Mouse (Mus musculus) G1E (cell line): ENCODE results near the gene Atg101. TPM values are rescaled to one million over a fixed set of nuclear protein-coding genes. Genes with fewer than 3 reads are reported as not detected.
A peak's percentile ranks its signal among the peaks of the same experiment; 100 is the strongest.

ENCODE experiments used
- ATAC-seq: 2 replicates; pipeline ENCODE4 v1.8.0; 2016; ENCODE audit warnings: mild to moderate bottlenecking; ENCODE audit not compliant: insufficient number of reproducible peaks, poor library complexity, low FRiP score, severe bottlenecking; ENCODE audit errors: extremely low read depth
- DNase-seq: peaks from one replicate; pipeline ENCODE4 v3.0.0; 2012; ENCODE audit warnings: low spot score
- H3K27me3 ChIP-seq: 2 replicates; pipeline ENCODE4 v1.6.1; 2012; ENCODE audit warnings: mild to moderate bottlenecking, low read length, inconsistent platforms; ENCODE audit not compliant: insufficient read depth
- H3K36me3 ChIP-seq: replicated peaks from 2 replicates; pipeline ENCODE3; 2012; ENCODE audit warnings: mild to moderate bottlenecking, inconsistent platforms
- H3K4me1 ChIP-seq: 2 replicates; pipeline ENCODE4 v1.6.1; 2012; ENCODE audit warnings: low read depth, low read length, inconsistent platforms, mixed read lengths; ENCODE audit not compliant: insufficient read depth
- H3K4me3 ChIP-seq: 2 replicates; pipeline ENCODE4 v1.5.1; 2012; ENCODE audit warnings: low read depth, mild to moderate bottlenecking, inconsistent platforms, low read length, moderate library complexity, mixed read lengths
- H3K9me3 ChIP-seq: replicated peaks from 2 replicates; pipeline ENCODE4 v1.6.1; 2012; ENCODE audit warnings: inconsistent platforms
- CTCF ChIP-seq: IDR thresholded peaks from 2 replicates; pipeline ENCODE4 v1.5.1; 2012; ENCODE audit warnings: low read depth, low read length, inconsistent platforms, mixed read lengths
- GATA1 ChIP-seq: IDR thresholded peaks from 2 replicates; pipeline ENCODE4 v1.6.1; 2012; ENCODE audit warnings: borderline replicate concordance, low read length, inconsistent platforms, mixed read lengths
- GATA2 ChIP-seq: IDR thresholded peaks from 2 replicates; pipeline ENCODE4 v1.6.1; 2012; ENCODE audit warnings: low read depth, low read length, inconsistent platforms, borderline replicate concordance
- POLR2AphosphoS5 ChIP-seq: IDR thresholded peaks from 2 replicates; pipeline ENCODE4 v1.6.1; 2012; ENCODE audit warnings: low read depth, low read length, inconsistent platforms; ENCODE audit not compliant: insufficient replicate concordance
- TAL1 ChIP-seq: conservative IDR thresholded peaks from 2 replicates; pipeline ENCODE4 v1.6.1; 2012; ENCODE audit warnings: low read depth, low read length, inconsistent platforms, mixed read lengths
- polyA plus RNA-seq: library from polyadenylated mRNA; stranded (reverse); fragments of >175 nt; gene quantifications from 2 replicates; pipeline ENCODE4 v1.2.3, GENCODE M21; 2012
- total RNA-seq, 2 experiments: library from RNA; stranded (forward) in 1 of 2; stranded (reverse) in 1 of 2; fragments of 200-1000 nt in 1 of 2; fragments of >200 nt in 1 of 2; fragmentation: Nextera tagmentation in 1 of 2; gene quantifications; 2 replicates each; pipeline ENCODE4 v1.2.3; 2014 to 2017

Gene Atg101
- total RNA-seq (2014; fragmentation: Nextera tagmentation): 5.9 and 11.0 TPM in 2 replicates
- 34.6 and 35.3 TPM in 2 replicates for total RNA-seq (2017)
- polyA plus RNA-seq: 42.5 and 55.1 TPM in 2 replicates

- ATAC-seq (peak; percentile 95), DNase-seq (peak; percentile 92)
- Histone ChIP-seq H3K9me3 (no peaks in the 10 kb centered on the region), H3K4me3 (peak within 1 kb of the TSS; percentile 89), H3K27me3 (peaks cover 5% of the 10 kb centered on the region; the same call in 1 of the 2 replicates), H3K36me3 (peaks cover 36% of the 10 kb centered on the region), H3K4me1 (peaks cover 43% of the 10 kb centered on the region)
- no peak for TF ChIP-seq TAL1
- no peak for TF ChIP-seq GATA2
- TF ChIP-seq CTCF: peak; percentile 64
- no peak for TF ChIP-seq POLR2AphosphoS5
- no peak for TF ChIP-seq GATA1
These were observed at the start of gene Atg101 for GRCm38 (mm10) chr15:101283911-101284750. Atg101 (plus strand) TSS chr15:101284272.

DNA sequence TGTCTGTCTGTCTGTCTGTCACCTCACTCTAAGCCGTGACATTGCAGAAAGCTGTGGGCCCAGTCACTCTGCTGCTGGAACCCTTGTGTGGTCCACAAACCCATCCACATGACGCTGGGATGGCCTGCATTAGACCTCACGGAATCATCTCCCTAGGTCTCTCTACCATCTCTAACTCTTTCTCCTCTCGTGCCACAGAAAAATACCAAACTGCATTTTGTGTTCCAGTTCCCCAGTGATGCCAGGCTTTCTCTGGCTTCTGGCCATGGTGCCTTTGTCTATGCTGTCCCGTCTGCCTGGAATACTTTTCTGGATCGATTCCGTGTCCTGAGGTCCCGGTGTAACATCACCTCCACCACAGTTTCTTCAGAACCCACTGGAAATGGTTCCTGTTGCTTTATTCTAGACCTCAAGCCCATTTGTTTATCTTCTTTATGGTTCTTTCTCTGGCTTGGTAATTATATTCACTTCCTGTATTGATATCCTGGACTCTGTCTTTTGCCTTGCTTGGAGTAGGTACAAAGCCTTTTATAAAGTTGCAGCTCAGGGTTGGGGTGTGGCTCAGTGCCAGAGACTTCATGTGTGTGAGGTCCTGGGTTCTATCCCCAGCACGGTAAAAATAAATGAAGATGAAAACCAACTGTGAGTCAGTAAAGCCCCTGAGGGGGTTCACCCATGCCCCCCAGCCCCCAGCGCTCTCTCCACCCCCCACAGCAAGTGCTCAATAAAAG lies 49.3 kb upstream of the Atg101 start:
- TF ChIP-seq CTCF (no peak), GATA2 (no peak), TAL1 (no peak), POLR2AphosphoS5 (no peak), GATA1 (no peak)
- H3K9me3 ChIP-seq: peaks cover 58% of the 10 kb centered on the region
- H3K4me3 ChIP-seq: no peak overlapping the region
- ATAC-seq (no peak), DNase-seq (no peak)
- no peaks in the 10 kb centered on the region; the same call in 1 of the 2 replicates for H3K27me3 ChIP-seq
- no peaks in the 10 kb centered on the region for H3K36me3 ChIP-seq
- H3K4me1 ChIP-seq: no peaks in the 10 kb centered on the region; the same call in 1 of the 2 replicates

DNA sequence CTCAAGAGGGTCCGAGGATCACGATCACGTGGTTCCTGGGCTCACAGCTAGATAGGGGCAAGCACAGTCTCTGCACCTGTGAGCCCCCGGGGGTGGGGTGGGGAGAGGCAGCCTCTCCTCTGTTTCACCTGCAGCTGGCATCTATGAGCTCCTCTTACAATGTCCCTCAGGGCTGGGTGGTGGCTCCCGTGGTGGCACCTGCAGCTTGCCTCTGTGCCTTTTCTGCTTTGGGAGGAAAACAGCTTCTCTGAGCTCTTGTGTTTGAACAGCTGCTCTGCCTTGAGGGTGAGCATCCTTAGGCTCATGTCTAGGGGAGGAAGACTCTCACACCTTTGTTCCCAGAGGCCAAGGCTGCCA lies 48.8 kb upstream of the Atg101 start:
- Histone ChIP-seq H3K27me3 (no peaks in the 10 kb centered on the region; the same call in 1 of the 2 replicates), H3K4me1 (no peaks in the 10 kb centered on the region; the same call in 1 of the 2 replicates), H3K9me3 (peaks cover 60% of the 10 kb centered on the region), H3K36me3 (no peaks in the 10 kb centered on the region), H3K4me3 (no peak overlapping the region)
- DNase-seq: no peak
- no peak for TF ChIP-seq CTCF
- TF ChIP-seq GATA2: no peak
- no peak for TF ChIP-seq GATA1
- TF ChIP-seq TAL1: no peak
- no peak for TF ChIP-seq POLR2AphosphoS5
- ATAC-seq: no peak

DNA sequence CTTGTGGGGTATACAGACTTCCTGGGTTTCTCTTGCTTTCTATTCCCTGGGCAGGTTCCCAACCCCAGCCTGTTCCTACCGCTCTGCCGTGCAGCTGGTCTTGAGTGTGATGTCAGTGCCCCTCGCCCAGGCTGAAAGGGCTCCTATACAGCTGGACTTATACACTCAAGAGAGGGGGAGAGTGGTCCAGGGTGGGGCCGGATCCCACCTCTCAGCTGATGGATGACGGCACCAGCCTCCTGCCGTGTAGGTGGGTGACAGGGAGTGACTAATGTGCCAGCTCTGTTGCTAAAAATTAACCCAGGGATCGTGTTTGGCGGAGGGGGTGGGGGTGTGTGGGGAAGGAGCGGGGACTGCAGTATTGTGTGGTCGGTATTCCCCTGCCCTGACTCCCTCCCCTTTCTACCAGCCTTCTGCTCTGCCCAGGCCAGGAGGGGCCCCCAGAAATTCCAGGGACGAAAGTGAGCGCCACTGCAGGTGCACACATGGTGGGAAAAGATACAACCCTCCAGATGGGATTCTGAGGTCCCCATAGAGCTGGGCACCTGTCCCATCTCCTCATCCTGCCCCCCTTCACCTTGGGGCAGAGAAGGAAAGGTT lies 48.2 kb upstream of the Atg101 start:
- TF ChIP-seq GATA2 (no peak), GATA1 (no peak), POLR2AphosphoS5 (no peak), TAL1 (no peak)
- Histone ChIP-seq H3K9me3 (peaks cover 55% of the 10 kb centered on the region), H3K27me3 (no peaks in the 10 kb centered on the region; the same call in 1 of the 2 replicates), H3K4me3 (no peak overlapping the region), H3K36me3 (no peaks in the 10 kb centered on the region), H3K4me1 (no peaks in the 10 kb centered on the region; the same call in 1 of the 2 replicates)
- ATAC-seq (no peak), DNase-seq (no peak)

DNA sequence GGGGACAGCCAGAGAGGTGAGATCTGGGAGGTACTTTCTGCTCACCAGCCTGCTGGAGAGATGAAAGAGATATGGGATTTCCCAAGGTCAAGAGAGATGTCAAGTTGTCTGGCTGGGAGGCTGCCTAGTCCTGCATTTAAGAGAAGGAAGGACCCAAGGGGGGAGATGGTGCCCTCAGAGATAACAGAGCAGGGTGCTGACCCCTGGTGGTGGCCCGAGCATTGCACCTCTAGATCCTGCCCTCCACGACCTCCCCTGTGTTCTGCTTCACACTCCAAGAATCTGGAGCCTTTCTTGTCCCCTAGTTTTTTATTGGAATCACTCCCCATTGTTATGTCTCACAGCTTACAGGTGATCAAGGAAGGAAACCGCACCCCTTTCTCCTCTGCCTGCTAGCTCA lies 47.2 kb upstream of the Atg101 start:
- DNase-seq (no peak), ATAC-seq (no peak)
- Histone ChIP-seq H3K9me3 (peaks cover 48% of the 10 kb centered on the region), H3K4me1 (peaks cover 2% of the 10 kb centered on the region; the same call in 1 of the 2 replicates), H3K4me3 (no peak overlapping the region), H3K36me3 (no peaks in the 10 kb centered on the region), H3K27me3 (no peaks in the 10 kb centered on the region; the same call in 1 of the 2 replicates)
- TF ChIP-seq CTCF: peak; percentile 13; the same call in 1 of the 2 replicates
- no peak for TF ChIP-seq GATA1
- TF ChIP-seq TAL1: no peak
